Mouse (Mus musculus) spleen, adult 2 months (tissue): ENCODE data around the gene Apoe.

Source experiments
- CTCF ChIP-seq: fragments of 200-500 bp; IDR thresholded peaks from 2 replicates; pipeline ENCODE4 v1.5.1; 2011; ENCODE audit warnings: mild to moderate bottlenecking, inconsistent platforms; ENCODE audit not compliant: insufficient read depth, insufficient read length, insufficient replicate concordance; ENCODE audit errors: extremely low read depth
- POLR2A ChIP-seq: fragments of 200-500 bp; IDR thresholded peaks from 2 replicates; pipeline ENCODE4 v1.6.1; 2011; ENCODE audit warnings: low read depth, low read length, inconsistent platforms

GRCm38 (mm10) chr7:19705271-19705670 lies 6.3 kb upstream of the Apoe start:
- TF ChIP-seq POLR2A: no peak
- TF ChIP-seq CTCF: no peak
